Mouse (Mus musculus) MEL (cell line): ENCODE measurements at regions not wholly inside any gene's neighbourhood (a gene's known extent, or its start where the extent isn't known, plus 50 kb on each side); places are given as distances from the start of the nearest gene placed in this dataset.

Experiments
- DNase-seq: peaks from one replicate; pipeline ENCODE4 v3.0.0; 2011; ENCODE audit warnings: low read depth, low spot score
- H3K27ac ChIP-seq: 2 replicates; pipeline ENCODE4 v1.5.1; 2012; ENCODE audit warnings: low read depth, mild to moderate bottlenecking, control low read depth, low read length, moderate library complexity; ENCODE audit not compliant: control insufficient read depth
- H3K27me3 ChIP-seq, 2 experiments: fragments of 150-350 bp in 1 of 2; sonication (generic) in 1 of 2; 2 replicates each; pipeline ENCODE4 v1.6.1; 2012; ENCODE audit warnings: low read length in 2 of 2, mild to moderate bottlenecking in 2 of 2, improper control_type of control experiment in 1 of 2, moderate library complexity in 1 of 2; ENCODE audit not compliant: insufficient read depth in 2 of 2, control insufficient read depth in 1 of 2
- H3K36me3 ChIP-seq, 2 experiments: 2 replicates each; pipeline ENCODE4 v1.6.1; 2012 to 2014; ENCODE audit warnings: low read length in 2 of 2, improper control_type of control experiment in 1 of 2, inconsistent platforms in 1 of 2, mild to moderate bottlenecking in 1 of 2; ENCODE audit not compliant: insufficient read depth in 2 of 2, control insufficient read depth in 1 of 2
- H3K4me1 ChIP-seq, 2 experiments: fragments of 150-350 bp in 1 of 2; sonication (generic) in 1 of 2; 2 replicates each; pipeline ENCODE4 v1.6.1; 2012; ENCODE audit warnings: low read length in 2 of 2, improper control_type of control experiment in 1 of 2, mild to moderate bottlenecking in 1 of 2; ENCODE audit not compliant: insufficient read depth in 2 of 2, control insufficient read depth in 1 of 2
- H3K4me3 ChIP-seq, 2 experiments: fragments of 150-350 bp in 1 of 2; sonication (generic) in 1 of 2; 2 replicates each; pipeline ENCODE4 v1.5.1; 2012; ENCODE audit warnings: low read depth in 2 of 2, low read length in 2 of 2, mild to moderate bottlenecking in 2 of 2, moderate library complexity in 2 of 2, control low read depth in 1 of 2, improper control_type of control experiment in 1 of 2; ENCODE audit not compliant: control insufficient read depth in 1 of 2, insufficient read depth in 1 of 2
- H3K79me2 ChIP-seq: 2 replicates; pipeline ENCODE4 v1.6.1; 2012; ENCODE audit warnings: mild to moderate bottlenecking, low read length, moderate library complexity; ENCODE audit not compliant: control insufficient read depth, poor library complexity, insufficient read depth
- H3K9ac ChIP-seq: 2 replicates; pipeline ENCODE4 v1.6.1; 2012; ENCODE audit warnings: low read depth, mild to moderate bottlenecking, control low read depth, low read length, moderate library complexity; ENCODE audit not compliant: control insufficient read depth, poor library complexity, severe bottlenecking
- H3K9me3 ChIP-seq: fragments of 150-350 bp; sonication (generic); replicated peaks from 2 replicates; pipeline ENCODE4 v1.6.1; 2012; ENCODE audit warnings: mild to moderate bottlenecking, low read length, improper control_type of control experiment, moderate library complexity; ENCODE audit not compliant: insufficient read depth
- BHLHE40 ChIP-seq: IDR thresholded peaks from 2 replicates; pipeline ENCODE4 v1.6.1; 2012; ENCODE audit warnings: low read depth, mild to moderate bottlenecking, inconsistent platforms, low read length, improper control_type of control experiment, borderline replicate concordance
- CHD2 ChIP-seq: IDR thresholded peaks from 2 replicates; pipeline ENCODE4 v1.6.1; 2011; ENCODE audit warnings: low read length, improper control_type of control experiment
- CTCF ChIP-seq, 3 experiments: IDR thresholded peaks in 2 of 3; conservative IDR thresholded peaks in 1 of 3; 2 replicates each; pipeline ENCODE4 v1.5.1; 2011 to 2012; ENCODE audit warnings: low read length in 3 of 3, low read depth in 2 of 3, mild to moderate bottlenecking in 2 of 3, improper control_type of control experiment in 1 of 3, inconsistent platforms in 1 of 3, mixed read lengths in 1 of 3, moderate library complexity in 1 of 3; ENCODE audit not compliant: control insufficient read depth in 1 of 3, insufficient read depth in 1 of 3, poor library complexity in 1 of 3, severe bottlenecking in 1 of 3
- E2F4 ChIP-seq: IDR thresholded peaks from 2 replicates; pipeline ENCODE4 v1.6.1; 2011; ENCODE audit warnings: low read depth, low read length, improper control_type of control experiment, borderline replicate concordance
- EP300 ChIP-seq, 2 experiments: IDR thresholded peaks; 2 replicates each; pipeline ENCODE4 v1.6.1; 2011; ENCODE audit warnings: improper control_type of control experiment in 2 of 2, low read length in 2 of 2, low read depth in 1 of 2, mild to moderate bottlenecking in 1 of 2
- KAT2A ChIP-seq: conservative IDR thresholded peaks from 2 replicates; pipeline ENCODE4 v1.6.1; 2012; ENCODE audit warnings: low read depth, low read length, improper control_type of control experiment, inconsistent platforms
- MAX ChIP-seq: IDR thresholded peaks from 2 replicates; pipeline ENCODE4 v1.6.1; 2011; ENCODE audit warnings: low read length, improper control_type of control experiment
- MAZ ChIP-seq: IDR thresholded peaks from 2 replicates; pipeline ENCODE4 v1.6.1; 2012; ENCODE audit warnings: low read depth, mild to moderate bottlenecking, inconsistent platforms, low read length, improper control_type of control experiment
- MEF2A ChIP-seq: IDR thresholded peaks from 2 replicates; pipeline ENCODE4 v1.6.1; 2014; ENCODE audit warnings: low read depth, mild to moderate bottlenecking, inconsistent platforms, low read length, improper control_type of control experiment; ENCODE audit not compliant: poor library complexity, insufficient replicate concordance, severe bottlenecking; ENCODE audit errors: extremely low read depth
- MXI1 ChIP-seq: IDR thresholded peaks from 2 replicates; pipeline ENCODE4 v1.6.1; 2011; ENCODE audit warnings: mild to moderate bottlenecking, low read depth, low read length, improper control_type of control experiment
- POLR2AphosphoS2 ChIP-seq: IDR thresholded peaks from 2 replicates; pipeline ENCODE4 v1.6.1; 2011; ENCODE audit warnings: low read length, improper control_type of control experiment
- TAL1 ChIP-seq: IDR thresholded peaks from 2 replicates; pipeline ENCODE4 v1.6.1; 2012; ENCODE audit warnings: mild to moderate bottlenecking, inconsistent platforms, low read length, moderate library complexity, mixed read lengths
- TBP ChIP-seq: IDR thresholded peaks from 2 replicates; pipeline ENCODE4 v1.8.0; 2011; ENCODE audit warnings: low read depth, low read length, improper control_type of control experiment
- ZNF384 ChIP-seq: IDR thresholded peaks from 2 replicates; pipeline ENCODE4 v1.6.1; 2012; ENCODE audit warnings: low read depth, mild to moderate bottlenecking, inconsistent platforms, low read length, improper control_type of control experiment

- TF ChIP-seq POLR2AphosphoS2, result no peak
- TF ChIP-seq KAT2A, result no peak
- TF ChIP-seq, all 39 proteins: peak for 0
- Histone ChIP-seq H3K36me3 (no peaks in the 10 kb centered on the region), H3K9me3 (no peaks in the 10 kb centered on the region), H3K79me2 (no peaks in the 10 kb centered on the region), H3K27ac (no peak overlapping the region), H3K27me3 (no peaks in the 10 kb centered on the region; a peak in 1 of 4 replicates), H3K4me3 (no peak overlapping the region), H3K4me1 (no peaks in the 10 kb centered on the region), H3K9ac (no peak overlapping the region)
- no peak for DNase-seq
These were observed 211.3 kb downstream of the Ets1 start for GRCm38 (mm10) chr9:32847361-32847760.

- no peak overlapping the region for H3K9ac ChIP-seq
These were observed 216.3 kb downstream of the Ets1 start for GRCm38 (mm10) chr9:32852282-32852681.

GRCm38 (mm10) chr9:32863286-32863685 lies 227.3 kb downstream of the Ets1 start:
- no peak overlapping the region for H3K9ac ChIP-seq
- no peaks in the 10 kb centered on the region for H3K4me1 ChIP-seq
- TF ChIP-seq MAX (peak; percentile 27; the same call in 1 of the 2 replicates), CTCF (IDR thresholded peaks at IDR 0.05 in 2 of 3, conservative IDR thresholded peaks at IDR 0.05 in 1 of 3; ENCODE audit: control insufficient read depth in 1 of 3, insufficient read depth in 1 of 3, low read depth in 2 of 3, low read length in 3 of 3, poor library complexity in 1 of 3, severe bottlenecking in 1 of 3) (no peak), MXI1 (peak; percentile 64)
- TF ChIP-seq, all 39 proteins: peak for 2
- Histone ChIP-seq H3K79me2 (no peaks in the 10 kb centered on the region), H3K4me3 (no peak overlapping the region), H3K27me3 (no peaks in the 10 kb centered on the region), H3K36me3 (no peaks in the 10 kb centered on the region), H3K9me3 (no peaks in the 10 kb centered on the region), H3K27ac (no peak overlapping the region)
- DNase-seq, result peak; percentile 30

More at GRCm38 (mm10) chr9:32852282-32852681, 216.3 kb downstream of the Ets1 start:
- no peak overlapping the region for H3K4me3 ChIP-seq
- TF ChIP-seq BHLHE40, result no peak
- no peaks in the 10 kb centered on the region for H3K9me3 ChIP-seq
- no peaks in the 10 kb centered on the region; a peak in 1 of 4 replicates for H3K27me3 ChIP-seq
- H3K36me3 ChIP-seq, result no peaks in the 10 kb centered on the region
- no peaks in the 10 kb centered on the region for H3K4me1 ChIP-seq
- H3K27ac ChIP-seq, result no peak overlapping the region
- DNase-seq, result no peak
- H3K79me2 ChIP-seq, result no peaks in the 10 kb centered on the region

- no peak for TF ChIP-seq TBP
- no peak for TF ChIP-seq MEF2A
- no peak for TF ChIP-seq E2F4
- no peak for TF ChIP-seq ZNF384
- no peak for TF ChIP-seq KAT2A
- TF ChIP-seq EP300 (IDR thresholded peaks at IDR 0.05; ENCODE audit: low read depth in 1 of 2, low read length in 2 of 2), result no peak
- TF ChIP-seq MAZ, result no peak
- no peak for TF ChIP-seq TAL1
- TF ChIP-seq CHD2, result no peak
- Histone ChIP-seq H3K9ac (no peak overlapping the region), H3K9me3 (no peaks in the 10 kb centered on the region), H3K79me2 (no peaks in the 10 kb centered on the region), H3K4me3 (no peak overlapping the region), H3K27me3 (no peaks in the 10 kb centered on the region), H3K27ac (no peak overlapping the region), H3K36me3 (no peaks in the 10 kb centered on the region), H3K4me1 (no peaks in the 10 kb centered on the region)
- DNase-seq, result no peak
These were observed 232.9 kb downstream of the Ets1 start for GRCm38 (mm10) chr9:32868936-32869335.
